Mouse (Mus musculus): ENCODE measurements around the gene Dock10.

DNA sequence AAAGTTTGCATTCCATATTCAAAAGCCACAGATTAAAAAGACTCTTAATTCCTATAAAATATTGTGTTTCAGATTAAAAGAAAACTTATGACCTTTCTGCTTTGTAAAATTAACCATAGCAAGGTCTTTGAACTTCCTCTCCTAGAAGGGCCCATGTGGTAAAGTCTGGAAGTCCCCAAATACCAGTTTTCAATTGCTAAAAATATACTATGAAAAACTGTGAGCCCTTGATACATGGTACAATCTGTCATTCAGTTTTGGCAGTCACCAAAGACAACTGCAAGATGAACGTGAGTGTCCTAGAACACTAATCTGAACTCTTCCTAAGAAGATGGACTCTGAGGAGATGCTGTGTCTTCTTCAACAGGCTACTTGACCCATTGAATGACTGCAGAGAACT is 117.0 kb downstream of the Dock10 start:
- TF ChIP-seq CTCF (IDR thresholded peaks at IDR 0.05; ENCODE audit: low read depth, low read length) (no peak), POLR2A (IDR thresholded peaks at IDR 0.05; ENCODE audit: extremely low read depth, insufficient read depth, low read length) (no peak)
